Mouse (Mus musculus): ENCODE data around the gene Cog5.

GRCm38 (mm10) chr12:31854817-31855216 is 200.1 kb downstream of the Cog5 start:
- TF ChIP-seq CTCF (IDR thresholded peaks at IDR 0.05; ENCODE audit: control insufficient read depth, insufficient read depth, low read length) (no peak), POLR2A (IDR thresholded peaks at IDR 0.05; ENCODE audit: borderline replicate concordance, control insufficient read depth, low read depth, low read length) (no peak)

All from bone marrow, adult 2 months (tissue).